Mouse (Mus musculus) retina, postnatal 7 days (tissue): ENCODE data around the gene Fhit.

Experiments used
- DNase-seq: peaks from one replicate; pipeline ENCODE4 v3.0.0-alpha.2; 2012; ENCODE audit warnings: low read depth, low spot score

The Fhit gene

GRCm38 (mm10) chr14:9609120-9609519 lies 1552.7 kb downstream of the Fhit start:
- DNase-seq = no peak

DNA sequence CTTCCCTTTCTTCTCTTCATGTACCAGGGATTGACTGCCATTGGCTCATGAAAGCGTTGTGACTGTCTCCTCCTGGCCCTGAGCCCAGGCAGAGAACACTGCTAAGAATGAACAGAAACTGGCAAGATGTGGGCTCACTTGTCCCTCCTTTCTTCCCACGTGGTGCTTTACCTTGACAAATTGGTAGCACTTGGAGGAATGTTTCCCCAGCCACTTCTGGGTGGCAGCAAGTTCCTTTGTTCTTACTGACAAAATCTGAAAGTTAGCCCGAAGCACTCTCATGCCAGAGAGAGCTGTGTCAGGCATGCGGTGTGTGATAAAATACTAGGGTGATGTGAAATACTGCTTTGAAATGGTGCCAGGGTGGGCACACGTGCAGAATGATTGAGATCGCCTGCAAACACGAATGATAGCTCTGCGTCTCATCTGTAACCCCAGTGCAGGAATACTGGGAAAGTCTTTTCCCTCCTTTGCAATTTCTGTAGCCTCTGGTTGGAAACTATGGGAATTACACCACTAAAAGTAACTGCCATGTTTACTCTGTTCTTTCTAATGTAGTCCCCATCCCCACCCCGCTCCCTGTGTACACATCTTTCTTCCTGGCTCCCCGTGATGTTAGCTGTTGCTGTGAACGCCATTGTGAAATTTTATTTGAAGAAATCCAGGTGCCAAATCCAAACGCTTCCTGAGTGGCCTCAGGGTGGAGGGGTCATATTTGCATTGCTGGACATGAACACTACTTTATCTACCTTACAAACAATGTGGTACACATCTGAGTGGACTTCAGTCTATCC lies 1555.1 kb downstream of the Fhit start:
- no peak for DNase-seq

DNA sequence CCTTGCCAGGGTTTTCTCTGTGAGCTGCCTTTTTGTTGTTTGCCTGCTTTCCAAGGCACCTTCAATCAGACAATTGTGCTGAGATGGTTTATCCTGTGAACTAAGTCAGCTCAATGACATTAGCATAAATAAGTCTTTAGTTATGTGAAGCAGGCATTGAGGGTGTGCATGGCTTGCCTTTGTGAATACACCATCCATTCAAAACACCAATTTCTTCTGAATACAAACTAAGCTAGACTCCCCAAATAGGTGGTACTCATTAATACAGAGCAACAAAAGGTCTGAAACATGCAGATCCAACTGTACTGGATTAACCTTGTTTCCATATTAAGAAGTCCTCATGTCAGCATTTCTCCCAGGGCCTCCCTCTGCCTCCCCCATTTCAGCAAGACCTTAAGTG lies 1561.6 kb downstream of the Fhit start:
- DNase-seq = no peak

- peak; percentile 14 for DNase-seq
Observed at GRCm38 (mm10) chr14:9597460-9597977, 1564.3 kb downstream of the Fhit start.

DNA sequence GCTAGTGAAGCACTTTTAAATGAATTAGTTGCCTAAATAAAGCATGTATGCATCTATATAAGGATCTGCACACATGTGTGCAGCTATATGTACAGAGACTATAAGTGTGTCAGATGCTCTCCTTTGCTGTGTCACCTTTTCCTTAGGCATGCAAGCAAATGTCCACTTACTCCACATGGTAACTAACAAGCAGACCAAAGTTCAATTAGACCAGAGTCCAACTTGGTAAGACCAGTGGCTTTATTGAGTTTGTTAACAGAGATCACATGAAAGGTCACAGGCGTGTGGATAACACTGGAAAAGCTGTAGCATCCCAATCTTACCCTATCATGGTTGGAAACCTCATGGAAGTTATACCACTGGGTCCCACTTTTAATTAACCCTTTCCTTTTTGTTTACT lies 1572.7 kb downstream of the Fhit start:
- no peak for DNase-seq

DNA sequence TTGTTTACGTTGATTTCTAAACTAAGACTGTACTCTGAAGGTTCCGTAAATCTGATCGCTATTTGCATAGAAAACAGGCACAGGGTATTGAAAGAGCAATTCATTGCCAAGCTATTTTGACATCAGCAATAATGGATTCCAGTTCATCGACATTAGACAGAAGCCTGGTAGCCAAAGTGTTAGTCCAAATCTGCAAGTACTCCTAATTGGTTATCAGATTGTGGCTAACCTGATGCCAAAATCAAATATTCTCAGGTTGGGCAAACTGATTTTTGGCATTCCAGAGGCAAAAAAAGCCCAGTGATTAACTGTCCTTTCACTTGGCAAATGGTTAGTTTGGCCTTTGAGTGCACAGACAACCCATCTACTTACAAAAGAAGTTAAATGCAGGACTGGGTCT lies 1573.9 kb downstream of the Fhit start:
- DNase-seq = no peak

GRCm38 (mm10) chr14:9583227-9584155 lies 1578.3 kb downstream of the Fhit start:
- no peak for DNase-seq

GRCm38 (mm10) chr14:9556333-9556732 lies 1605.5 kb downstream of the Fhit start:
- DNase-seq = no peak

DNA sequence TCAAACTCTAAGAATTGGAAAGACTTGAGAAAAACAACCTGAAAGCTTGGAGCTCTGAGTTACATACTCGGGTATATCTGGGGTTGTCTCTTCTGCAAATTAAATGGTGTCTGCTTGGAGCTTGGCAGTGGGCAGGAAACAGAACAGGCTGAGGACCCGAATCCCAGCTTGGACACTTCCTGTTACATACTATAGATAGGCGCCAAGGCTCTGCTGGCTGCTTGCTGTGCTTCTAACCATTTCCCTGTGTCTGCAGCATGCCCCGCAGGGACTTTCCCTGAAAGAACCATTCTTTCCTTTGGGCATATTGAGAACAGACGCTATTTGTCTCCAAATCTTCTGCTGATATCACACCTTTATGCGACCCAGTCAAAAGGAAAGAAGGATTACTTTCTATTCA lies 1606.0 kb downstream of the Fhit start:
- DNase-seq = no peak

- no peak for DNase-seq
Observed at GRCm38 (mm10) chr14:9552149-9552548, 1609.7 kb downstream of the Fhit start.

DNA sequence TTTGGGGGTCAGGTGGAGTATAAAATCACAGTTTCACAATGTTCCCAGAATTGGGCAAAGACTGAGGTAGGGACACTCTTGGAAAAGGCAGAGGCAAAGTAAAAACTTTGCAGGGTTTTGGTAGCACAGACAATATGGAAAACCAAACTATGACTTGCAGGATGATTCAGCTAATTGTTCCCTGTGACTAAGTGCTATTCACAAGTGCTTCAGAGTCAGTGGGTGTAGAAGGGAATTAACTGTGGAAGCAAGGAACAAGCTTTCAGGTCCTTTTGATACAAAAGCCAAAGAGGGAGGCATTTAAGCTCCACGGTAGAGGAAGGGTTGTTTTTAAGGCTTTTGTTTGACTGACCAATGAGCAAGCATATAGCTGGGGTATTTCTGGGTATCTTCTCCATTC lies 1613.9 kb downstream of the Fhit start:
- no peak for DNase-seq

- no peak for DNase-seq
Observed at GRCm38 (mm10) chr14:9544364-9544763, 1617.5 kb downstream of the Fhit start.

DNA sequence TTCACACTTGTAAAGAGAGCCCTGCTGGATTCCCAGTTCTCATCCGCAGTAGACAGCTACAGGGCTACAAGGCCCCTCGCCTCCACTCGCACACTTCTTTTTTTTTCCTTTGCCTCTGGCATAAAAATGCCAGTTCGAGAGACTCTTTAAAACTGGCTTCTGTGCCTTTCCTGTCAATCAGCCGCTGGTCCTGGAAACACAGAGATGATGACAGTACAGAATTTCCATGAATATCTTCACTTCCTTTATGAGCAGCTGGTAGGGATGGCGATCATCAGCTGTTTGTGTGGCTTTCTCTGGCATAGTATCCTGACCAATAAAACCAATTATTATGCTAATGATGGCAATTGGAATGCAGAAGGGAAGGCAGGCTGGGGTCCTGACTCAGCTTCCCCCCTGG lies 1626.3 kb downstream of the Fhit start:
- DNase-seq = no peak

DNA sequence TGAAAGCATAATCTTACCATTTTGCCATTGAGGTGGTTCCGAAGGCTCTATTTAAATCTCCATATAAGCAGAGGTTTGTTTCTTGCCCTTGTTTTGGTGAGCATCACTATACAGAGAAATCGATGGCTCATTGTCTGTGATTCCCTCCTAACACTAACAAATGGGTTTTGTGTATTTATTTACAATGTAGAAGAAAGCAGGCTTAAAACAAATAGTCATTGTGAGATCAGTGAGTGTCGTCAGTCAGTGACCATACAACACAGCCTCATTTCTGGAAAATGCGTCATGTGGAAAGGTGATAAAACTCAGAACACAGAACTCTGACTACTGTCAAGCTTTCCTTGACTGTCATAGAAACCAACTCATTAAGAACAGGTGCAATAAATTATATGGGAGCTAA lies 1632.6 kb downstream of the Fhit start:
- DNase-seq = no peak

DNA sequence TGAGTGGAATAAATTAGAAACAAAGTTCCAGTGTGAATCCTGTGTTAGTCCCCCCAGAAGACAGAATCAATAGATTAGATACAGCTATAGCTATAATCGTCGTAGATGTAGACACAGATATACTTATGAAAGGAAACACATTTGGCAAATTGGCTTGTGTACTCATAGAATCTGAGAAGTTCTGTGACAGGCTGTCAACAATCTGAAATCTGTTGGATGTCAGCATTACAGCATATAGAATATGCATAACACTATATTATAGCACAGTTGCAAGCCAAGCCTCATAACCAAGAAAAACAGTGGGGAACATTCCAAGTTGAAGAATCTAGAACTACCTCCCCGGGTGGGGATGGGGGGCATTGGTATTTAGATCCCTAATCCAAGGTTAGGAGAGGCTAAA lies 1635.7 kb downstream of the Fhit start:
- DNase-seq = no peak

- DNase-seq = no peak
Observed at GRCm38 (mm10) chr14:9517651-9518050, 1644.2 kb downstream of the Fhit start.

DNA sequence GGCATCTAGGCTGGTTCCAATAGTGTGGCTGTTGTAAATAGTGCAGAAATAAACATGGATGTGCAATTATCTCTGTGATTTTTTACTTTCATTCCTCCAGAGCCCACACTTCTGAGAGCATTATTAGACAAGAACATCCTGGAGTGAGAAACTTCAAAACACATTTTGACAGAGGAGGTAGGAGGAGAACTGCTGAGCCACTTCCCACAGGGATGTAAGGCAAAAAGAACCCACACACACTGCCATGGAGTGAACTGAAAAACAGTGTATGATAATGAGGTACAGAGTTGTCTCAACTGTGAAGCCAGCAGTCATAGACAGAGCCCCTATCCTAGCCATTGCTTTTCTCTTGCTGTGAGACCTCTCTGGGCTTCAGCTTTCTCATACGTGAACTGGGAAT lies 1652.2 kb downstream of the Fhit start:
- no peak for DNase-seq
